Mouse (Mus musculus): ENCODE measurements around the gene Mark3. TPM values are rescaled to one million over a fixed set of nuclear protein-coding genes. Genes with fewer than 3 reads are reported as not detected.

Mark3 gene
- polyA plus RNA-seq, 1 experiment, result 42.1 TPM

DNA sequence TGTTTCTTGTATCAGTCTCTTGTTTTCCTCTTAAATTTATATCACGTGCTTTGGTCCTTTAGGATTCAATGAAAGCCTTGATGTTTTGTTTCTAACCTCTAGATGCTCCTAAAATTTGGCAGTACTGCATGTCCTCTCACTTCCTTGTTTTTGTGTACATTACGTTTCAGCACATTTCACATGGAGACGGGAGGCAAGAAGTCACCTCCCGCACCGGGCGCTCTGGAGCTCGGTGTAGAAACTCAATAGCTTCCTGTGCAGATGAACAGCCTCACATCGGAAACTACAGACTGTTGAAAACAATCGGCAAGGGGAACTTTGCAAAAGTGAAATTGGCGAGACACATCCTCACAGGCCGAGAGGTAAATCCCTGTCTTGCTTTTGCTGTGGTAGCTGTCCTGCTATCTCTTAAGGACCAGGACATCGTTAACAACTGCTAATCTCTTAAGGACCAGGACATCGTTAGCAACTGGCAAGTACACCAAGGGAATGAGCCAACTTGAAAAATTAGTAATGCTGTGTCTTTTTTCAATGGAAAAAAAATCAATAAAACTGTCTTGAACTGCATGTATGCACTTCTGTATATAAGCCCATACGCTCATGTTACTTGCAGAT lies 18.2 kb downstream of the Mark3 start:
- H3K4me3 ChIP-seq, result no peak overlapping the region
- no peak overlapping the region for H3K4me2 ChIP-seq (ENCODE audit: low read depth)
- H3K36me3 ChIP-seq (ENCODE audit: control insufficient read depth, insufficient read depth), result peaks cover 11% of the 10 kb centered on the region
- no peak overlapping the region for H3ac ChIP-seq (ENCODE audit: control insufficient read depth, insufficient read length)
- H3K27me3 ChIP-seq (ENCODE audit: control insufficient read depth, insufficient read depth, insufficient read length), result no peaks in the 10 kb centered on the region
- no peak for TF ChIP-seq MAX (IDR thresholded peaks at IDR 0.05; ENCODE audit: low read depth)
- no peak for TF ChIP-seq E2F4 (IDR thresholded peaks at IDR 0.05; ENCODE audit: insufficient read depth)
- no peak for TF ChIP-seq POLR2A (IDR thresholded peaks at IDR 0.05; ENCODE audit: insufficient read length, low read depth)
- no peak for TF ChIP-seq TCF12 (IDR thresholded peaks at IDR 0.05; ENCODE audit: insufficient read depth, poor library complexity, severe bottlenecking)
- no peak for TF ChIP-seq POLR2AphosphoS2 (IDR thresholded peaks at IDR 0.05; ENCODE audit: insufficient read length, low read depth)
- peaks cover 81% of the 10 kb centered on the region for H3K79me2 ChIP-seq (ENCODE audit: control insufficient read depth, insufficient read depth)

DNA sequence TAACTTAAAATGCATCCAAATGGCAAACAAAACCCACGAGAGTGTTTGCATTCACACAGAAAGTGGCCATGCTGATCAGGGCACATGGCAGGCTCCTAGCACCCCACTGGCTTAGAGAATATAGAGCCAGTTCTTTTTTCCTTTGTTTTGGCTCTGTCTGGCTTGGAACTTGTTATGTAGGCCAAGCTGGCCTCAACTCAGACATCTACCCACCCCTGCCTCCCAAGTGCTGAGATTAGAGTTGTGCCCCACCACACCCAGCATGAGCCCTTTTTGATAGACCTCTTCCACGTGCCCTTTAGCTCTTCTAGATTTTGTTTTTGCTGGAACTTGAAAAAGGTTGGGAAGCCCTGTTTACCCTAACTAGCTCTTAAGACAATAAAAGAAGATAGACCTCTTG lies 19.5 kb downstream of the Mark3 start:
- peaks cover 19% of the 10 kb centered on the region for H3K36me3 ChIP-seq (ENCODE audit: control insufficient read depth, insufficient read depth)

GRCm38 (mm10) chr12:111597310-111597709 lies 23.0 kb downstream of the Mark3 start:
- Histone ChIP-seq H3K4me3 (no peak overlapping the region), H3K4me2 (ENCODE audit: low read depth) (no peak overlapping the region), H3K79me2 (ENCODE audit: control insufficient read depth, insufficient read depth) (peaks cover 47% of the 10 kb centered on the region), H3K27me3 (ENCODE audit: control insufficient read depth, insufficient read depth, insufficient read length) (no peaks in the 10 kb centered on the region), H3ac (ENCODE audit: control insufficient read depth, insufficient read length) (no peak overlapping the region), H3K36me3 (ENCODE audit: control insufficient read depth, insufficient read depth) (peaks cover 24% of the 10 kb centered on the region)
- no peak for TF ChIP-seq USF1 (IDR thresholded peaks at IDR 0.05; ENCODE audit: low read depth)
- no peak for TF ChIP-seq REST (IDR thresholded peaks at IDR 0.05; ENCODE audit: insufficient read depth, insufficient read length)
- TF ChIP-seq CEBPB (IDR thresholded peaks at IDR 0.05; ENCODE audit: insufficient read depth, poor library complexity, severe bottlenecking), result no peak
- TF ChIP-seq TCF12 (IDR thresholded peaks at IDR 0.05; ENCODE audit: insufficient read depth, poor library complexity, severe bottlenecking), result no peak
- no peak for TF ChIP-seq MYOG (IDR thresholded peaks at IDR 0.05; ENCODE audit: control insufficient read depth in 1 of 3, insufficient read depth in 1 of 3, insufficient read length in 2 of 3, low read depth in 2 of 3)
- no peak for TF ChIP-seq POLR2A (IDR thresholded peaks at IDR 0.05; ENCODE audit: insufficient read length, low read depth)
- no peak for TF ChIP-seq E2F4 (IDR thresholded peaks at IDR 0.05; ENCODE audit: insufficient read depth)
- no peak for TF ChIP-seq MAX (IDR thresholded peaks at IDR 0.05; ENCODE audit: low read depth)

More for the DNA sequence above, 19.5 kb downstream of the Mark3 start:
- no peaks in the 10 kb centered on the region for H3K27me3 ChIP-seq (ENCODE audit: control insufficient read depth, insufficient read depth, insufficient read length)
- H3K4me3 ChIP-seq, result no peak overlapping the region
- TF ChIP-seq POLR2A (IDR thresholded peaks at IDR 0.05; ENCODE audit: insufficient read length, low read depth) (no peak), TCF12 (IDR thresholded peaks at IDR 0.05; ENCODE audit: insufficient read depth, poor library complexity, severe bottlenecking) (no peak), SRF (IDR thresholded peaks at IDR 0.05; ENCODE audit: control insufficient read depth, insufficient read length, low read depth) (no peak), MYOG (IDR thresholded peaks at IDR 0.05; ENCODE audit: control insufficient read depth in 1 of 3, insufficient read depth in 1 of 3, insufficient read length in 2 of 3, low read depth in 2 of 3) (no peak), CEBPB (IDR thresholded peaks at IDR 0.05; ENCODE audit: insufficient read depth, poor library complexity, severe bottlenecking) (no peak), TCF3 (IDR thresholded peaks at IDR 0.05; ENCODE audit: insufficient read length, low read depth) (no peak), MAX (IDR thresholded peaks at IDR 0.05; ENCODE audit: low read depth) (no peak), REST (IDR thresholded peaks at IDR 0.05; ENCODE audit: insufficient read depth, insufficient read length) (no peak)
- H3K79me2 ChIP-seq (ENCODE audit: control insufficient read depth, insufficient read depth), result peaks cover 80% of the 10 kb centered on the region
- H3ac ChIP-seq (ENCODE audit: control insufficient read depth, insufficient read length), result no peak overlapping the region
- H3K4me2 ChIP-seq (ENCODE audit: low read depth), result no peak overlapping the region

DNA sequence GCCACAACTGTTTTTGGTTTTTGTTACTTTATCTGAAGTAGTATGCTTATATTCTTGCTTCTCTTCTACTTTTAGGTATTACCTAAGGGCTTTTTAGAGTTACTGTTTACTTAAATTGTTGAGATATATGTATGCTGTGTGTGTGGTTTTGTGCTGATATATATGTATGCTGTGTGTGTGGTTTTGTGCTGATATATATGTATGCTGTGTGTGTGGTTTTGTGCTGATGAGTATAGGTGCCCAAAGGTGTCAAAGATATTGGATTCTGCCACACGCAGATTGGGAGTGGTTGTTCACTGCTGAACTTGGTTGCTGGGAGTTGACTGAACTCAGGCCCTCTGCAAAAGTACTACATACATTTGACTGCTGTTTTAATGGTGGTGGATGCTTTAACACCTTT lies 24.6 kb downstream of the Mark3 start:
- H3K36me3 ChIP-seq (ENCODE audit: control insufficient read depth, insufficient read depth), result peaks cover 24% of the 10 kb centered on the region
- H3K27me3 ChIP-seq (ENCODE audit: control insufficient read depth, insufficient read depth, insufficient read length), result no peaks in the 10 kb centered on the region
- H3K79me2 ChIP-seq (ENCODE audit: control insufficient read depth, insufficient read depth), result peaks cover 32% of the 10 kb centered on the region
- H3K4me3 ChIP-seq, result no peak overlapping the region
- H3ac ChIP-seq (ENCODE audit: control insufficient read depth, insufficient read length), result no peak overlapping the region
- TF ChIP-seq MYOD1 (IDR thresholded peaks at IDR 0.05; ENCODE audit: control insufficient read depth in 1 of 3, insufficient read length in 2 of 3, low read depth in 2 of 3), result no peak
- TF ChIP-seq TCF12 (IDR thresholded peaks at IDR 0.05; ENCODE audit: insufficient read depth, poor library complexity, severe bottlenecking), result no peak
- TF ChIP-seq E2F4 (IDR thresholded peaks at IDR 0.05; ENCODE audit: insufficient read depth), result no peak
- TF ChIP-seq USF1 (IDR thresholded peaks at IDR 0.05; ENCODE audit: low read depth), result no peak
- no peak for TF ChIP-seq SRF (IDR thresholded peaks at IDR 0.05; ENCODE audit: control insufficient read depth, insufficient read length, low read depth)
- no peak for TF ChIP-seq MYOG (IDR thresholded peaks at IDR 0.05; ENCODE audit: control insufficient read depth in 1 of 3, insufficient read depth in 1 of 3, insufficient read length in 2 of 3, low read depth in 2 of 3)
- no peak for TF ChIP-seq POLR2A (IDR thresholded peaks at IDR 0.05; ENCODE audit: insufficient read length, low read depth)
- TF ChIP-seq TCF3 (IDR thresholded peaks at IDR 0.05; ENCODE audit: insufficient read length, low read depth), result no peak
- TF ChIP-seq MAX (IDR thresholded peaks at IDR 0.05; ENCODE audit: low read depth), result no peak
- no peak for TF ChIP-seq REST (IDR thresholded peaks at IDR 0.05; ENCODE audit: insufficient read depth, insufficient read length)
- TF ChIP-seq POLR2AphosphoS2 (IDR thresholded peaks at IDR 0.05; ENCODE audit: insufficient read length, low read depth), result no peak
- TF ChIP-seq CEBPB (IDR thresholded peaks at IDR 0.05; ENCODE audit: insufficient read depth, poor library complexity, severe bottlenecking), result no peak
- no peak overlapping the region for H3K4me2 ChIP-seq (ENCODE audit: low read depth)

GRCm38 (mm10) chr12:111599640-111600039 lies 25.3 kb downstream of the Mark3 start:
- no peak for TF ChIP-seq USF1 (IDR thresholded peaks at IDR 0.05; ENCODE audit: low read depth)
- TF ChIP-seq POLR2A (IDR thresholded peaks at IDR 0.05; ENCODE audit: insufficient read length, low read depth), result no peak
- no peak for TF ChIP-seq REST (IDR thresholded peaks at IDR 0.05; ENCODE audit: insufficient read depth, insufficient read length)
- no peak for TF ChIP-seq E2F4 (IDR thresholded peaks at IDR 0.05; ENCODE audit: insufficient read depth)
- no peak for TF ChIP-seq CEBPB (IDR thresholded peaks at IDR 0.05; ENCODE audit: insufficient read depth, poor library complexity, severe bottlenecking)
- no peak for TF ChIP-seq TCF12 (IDR thresholded peaks at IDR 0.05; ENCODE audit: insufficient read depth, poor library complexity, severe bottlenecking)
- no peak for TF ChIP-seq TCF3 (IDR thresholded peaks at IDR 0.05; ENCODE audit: insufficient read length, low read depth)
- TF ChIP-seq MYOG (IDR thresholded peaks at IDR 0.05; ENCODE audit: control insufficient read depth in 1 of 3, insufficient read depth in 1 of 3, insufficient read length in 2 of 3, low read depth in 2 of 3), result no peak
- no peak for TF ChIP-seq MAX (IDR thresholded peaks at IDR 0.05; ENCODE audit: low read depth)
- no peak for TF ChIP-seq MYOD1 (IDR thresholded peaks at IDR 0.05; ENCODE audit: control insufficient read depth in 1 of 3, insufficient read length in 2 of 3, low read depth in 2 of 3)
- no peak for TF ChIP-seq SRF (IDR thresholded peaks at IDR 0.05; ENCODE audit: control insufficient read depth, insufficient read length, low read depth)
- Histone ChIP-seq H3K4me3 (no peak overlapping the region), H3K27me3 (ENCODE audit: control insufficient read depth, insufficient read depth, insufficient read length) (no peaks in the 10 kb centered on the region), H3K79me2 (ENCODE audit: control insufficient read depth, insufficient read depth) (peaks cover 30% of the 10 kb centered on the region), H3K36me3 (ENCODE audit: control insufficient read depth, insufficient read depth) (peaks cover 19% of the 10 kb centered on the region), H3ac (ENCODE audit: control insufficient read depth, insufficient read length) (no peak overlapping the region), H3K4me2 (ENCODE audit: low read depth) (no peak overlapping the region)

All from myocyte (in vitro differentiated cells).